Mouse (Mus musculus) MEL (cell line): ENCODE measurements at regions not wholly inside any gene's neighbourhood (a gene's known extent, or its start where the extent isn't known, plus 50 kb on each side); places are given as distances from the start of the nearest gene placed in this dataset.

Experiments
- DNase-seq: peaks from one replicate; pipeline ENCODE4 v3.0.0; 2011; ENCODE audit warnings: low read depth, low spot score
- H3K27ac ChIP-seq: 2 replicates; pipeline ENCODE4 v1.5.1; 2012; ENCODE audit warnings: low read depth, mild to moderate bottlenecking, control low read depth, low read length, moderate library complexity; ENCODE audit not compliant: control insufficient read depth
- H3K27me3 ChIP-seq, 2 experiments: fragments of 150-350 bp in 1 of 2; sonication (generic) in 1 of 2; 2 replicates each; pipeline ENCODE4 v1.6.1; 2012; ENCODE audit warnings: low read length in 2 of 2, mild to moderate bottlenecking in 2 of 2, improper control_type of control experiment in 1 of 2, moderate library complexity in 1 of 2; ENCODE audit not compliant: insufficient read depth in 2 of 2, control insufficient read depth in 1 of 2
- H3K36me3 ChIP-seq, 2 experiments: 2 replicates each; pipeline ENCODE4 v1.6.1; 2012 to 2014; ENCODE audit warnings: low read length in 2 of 2, improper control_type of control experiment in 1 of 2, inconsistent platforms in 1 of 2, mild to moderate bottlenecking in 1 of 2; ENCODE audit not compliant: insufficient read depth in 2 of 2, control insufficient read depth in 1 of 2
- H3K4me1 ChIP-seq, 2 experiments: fragments of 150-350 bp in 1 of 2; sonication (generic) in 1 of 2; 2 replicates each; pipeline ENCODE4 v1.6.1; 2012; ENCODE audit warnings: low read length in 2 of 2, improper control_type of control experiment in 1 of 2, mild to moderate bottlenecking in 1 of 2; ENCODE audit not compliant: insufficient read depth in 2 of 2, control insufficient read depth in 1 of 2
- H3K4me3 ChIP-seq, 2 experiments: fragments of 150-350 bp in 1 of 2; sonication (generic) in 1 of 2; 2 replicates each; pipeline ENCODE4 v1.5.1; 2012; ENCODE audit warnings: low read depth in 2 of 2, low read length in 2 of 2, mild to moderate bottlenecking in 2 of 2, moderate library complexity in 2 of 2, control low read depth in 1 of 2, improper control_type of control experiment in 1 of 2; ENCODE audit not compliant: control insufficient read depth in 1 of 2, insufficient read depth in 1 of 2
- H3K79me2 ChIP-seq: 2 replicates; pipeline ENCODE4 v1.6.1; 2012; ENCODE audit warnings: mild to moderate bottlenecking, low read length, moderate library complexity; ENCODE audit not compliant: control insufficient read depth, poor library complexity, insufficient read depth
- H3K9ac ChIP-seq: 2 replicates; pipeline ENCODE4 v1.6.1; 2012; ENCODE audit warnings: low read depth, mild to moderate bottlenecking, control low read depth, low read length, moderate library complexity; ENCODE audit not compliant: control insufficient read depth, poor library complexity, severe bottlenecking
- H3K9me3 ChIP-seq: fragments of 150-350 bp; sonication (generic); replicated peaks from 2 replicates; pipeline ENCODE4 v1.6.1; 2012; ENCODE audit warnings: mild to moderate bottlenecking, low read length, improper control_type of control experiment, moderate library complexity; ENCODE audit not compliant: insufficient read depth
- CHD2 ChIP-seq: IDR thresholded peaks from 2 replicates; pipeline ENCODE4 v1.6.1; 2011; ENCODE audit warnings: low read length, improper control_type of control experiment
- ELF1 ChIP-seq: IDR thresholded peaks from 2 replicates; pipeline ENCODE4 v1.6.1; 2014; ENCODE audit warnings: low read depth, mild to moderate bottlenecking, inconsistent platforms, low read length, improper control_type of control experiment, moderate library complexity
- EP300 ChIP-seq, 2 experiments: IDR thresholded peaks; 2 replicates each; pipeline ENCODE4 v1.6.1; 2011; ENCODE audit warnings: improper control_type of control experiment in 2 of 2, low read length in 2 of 2, low read depth in 1 of 2, mild to moderate bottlenecking in 1 of 2
- ETS1 ChIP-seq: IDR thresholded peaks from 2 replicates; pipeline ENCODE4 v1.6.1; 2012; ENCODE audit warnings: low read depth, mild to moderate bottlenecking, inconsistent platforms, low read length, improper control_type of control experiment, moderate library complexity
- GATA1 ChIP-seq: IDR thresholded peaks from 2 replicates; pipeline ENCODE4 v1.6.1; 2011; ENCODE audit warnings: low read depth, low read length, improper control_type of control experiment
- KAT2A ChIP-seq: conservative IDR thresholded peaks from 2 replicates; pipeline ENCODE4 v1.6.1; 2012; ENCODE audit warnings: low read depth, low read length, improper control_type of control experiment, inconsistent platforms
- MAZ ChIP-seq: IDR thresholded peaks from 2 replicates; pipeline ENCODE4 v1.6.1; 2012; ENCODE audit warnings: low read depth, mild to moderate bottlenecking, inconsistent platforms, low read length, improper control_type of control experiment
- MYC ChIP-seq: IDR thresholded peaks from 2 replicates; pipeline ENCODE4 v1.6.1; 2011; ENCODE audit warnings: low read depth, mild to moderate bottlenecking, low read length, improper control_type of control experiment, moderate library complexity
- NELFE ChIP-seq: IDR thresholded peaks from 2 replicates; pipeline ENCODE4 v1.6.1; 2011; ENCODE audit warnings: low read depth, low read length, improper control_type of control experiment
- POLR2AphosphoS2 ChIP-seq: IDR thresholded peaks from 2 replicates; pipeline ENCODE4 v1.6.1; 2011; ENCODE audit warnings: low read length, improper control_type of control experiment
- POLR2AphosphoS5 ChIP-seq: IDR thresholded peaks from 2 replicates; pipeline ENCODE4 v1.6.1; 2012; ENCODE audit warnings: low read depth, borderline replicate concordance, mild to moderate bottlenecking, inconsistent platforms, low read length, moderate library complexity, mixed read lengths
- RCOR1 ChIP-seq: IDR thresholded peaks from 2 replicates; pipeline ENCODE4 v1.6.1; 2012; ENCODE audit warnings: low read depth, mild to moderate bottlenecking, inconsistent platforms, low read length, improper control_type of control experiment
- SIN3A ChIP-seq: IDR thresholded peaks from 2 replicates; pipeline ENCODE4 v1.6.1; 2012; ENCODE audit warnings: low read length, improper control_type of control experiment, inconsistent platforms
- SMC3 ChIP-seq: IDR thresholded peaks from 2 replicates; pipeline ENCODE4 v1.6.1; 2011; ENCODE audit warnings: low read depth, low read length, improper control_type of control experiment
- TCF12 ChIP-seq: IDR thresholded peaks from 2 replicates; pipeline ENCODE4 v1.6.1; 2014; ENCODE audit warnings: low read depth, mild to moderate bottlenecking, inconsistent platforms, low read length, improper control_type of control experiment, moderate library complexity
- UBTF ChIP-seq: IDR thresholded peaks from 2 replicates; pipeline ENCODE4 v1.6.1; 2012; ENCODE audit warnings: low read depth, mild to moderate bottlenecking, inconsistent platforms, low read length, improper control_type of control experiment, moderate library complexity, borderline replicate concordance; ENCODE audit not compliant: insufficient read depth
- USF1 ChIP-seq: IDR thresholded peaks from 2 replicates; pipeline ENCODE4 v1.6.1; 2014; ENCODE audit warnings: low read depth, mild to moderate bottlenecking, inconsistent platforms, low read length, improper control_type of control experiment, moderate library complexity
- ZC3H11A ChIP-seq: IDR thresholded peaks from 2 replicates; pipeline ENCODE4 v1.6.1; 2012; ENCODE audit warnings: low read depth, mild to moderate bottlenecking, inconsistent platforms, low read length, improper control_type of control experiment
- ZKSCAN1 ChIP-seq: IDR thresholded peaks from 2 replicates; pipeline ENCODE4 v1.6.1; 2012; ENCODE audit warnings: low read depth, mild to moderate bottlenecking, inconsistent platforms, low read length, improper control_type of control experiment, moderate library complexity

DNA sequence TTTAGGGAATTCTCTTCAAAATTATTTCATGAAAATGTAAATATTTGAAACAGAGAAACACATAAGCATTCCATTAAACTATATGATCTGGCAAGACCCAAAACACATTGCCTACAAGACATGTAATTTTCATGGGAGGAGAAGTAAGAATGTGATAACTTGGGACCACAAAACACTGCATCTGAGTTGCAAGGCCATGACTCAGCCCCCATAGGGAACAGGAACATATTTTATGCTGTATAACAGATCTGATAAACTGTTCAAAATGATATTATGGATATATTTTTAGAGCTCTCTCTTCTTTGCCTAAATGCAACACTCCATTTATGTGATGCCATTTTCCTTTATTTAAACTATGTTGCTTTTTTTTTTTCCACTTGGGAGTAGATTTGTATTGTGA is 539.4 kb downstream of the Gm6377 start:
- TF ChIP-seq MAZ (no peak), CHD2 (no peak), RCOR1 (peak; percentile 41; the same call in 1 of the 2 replicates), EP300 (IDR thresholded peaks at IDR 0.05; ENCODE audit: low read depth in 1 of 2, low read length in 2 of 2) (peak; percentile 64 to 69), UBTF (no peak), POLR2AphosphoS5 (no peak), ETS1 (peak; percentile 67; the same call in 1 of the 2 replicates), MYC (no peak), TCF12 (peak; percentile 42), ELF1 (0 out of 2 replicates have a peak, but pooled peaks have one; percentile 7), KAT2A (no peak), SIN3A (no peak), ZKSCAN1 (no peak), ZC3H11A (peak; percentile 17; the same call in 1 of the 2 replicates), GATA1 (peak; percentile 66), USF1 (no peak), NELFE (no peak), POLR2AphosphoS2 (no peak), SMC3 (peak; percentile 38)
- peak; percentile 74 for DNase-seq
- no peak overlapping the region for H3K4me3 ChIP-seq
- no peaks in the 10 kb centered on the region for H3K79me2 ChIP-seq
- no peak overlapping the region for H3K27ac ChIP-seq
- no peaks in the 10 kb centered on the region for H3K27me3 ChIP-seq
- H3K9me3 ChIP-seq: no peaks in the 10 kb centered on the region
- H3K9ac ChIP-seq: no peak overlapping the region
- H3K4me1 ChIP-seq: peaks cover 0 to 10% of the 10 kb centered on the region in 2 experiments; a peak in 3 of 4 replicates
- peaks cover 0 to 13% of the 10 kb centered on the region in 2 experiments; a peak in 2 of 4 replicates for H3K36me3 ChIP-seq
